Mouse (Mus musculus): ENCODE results near the gene Zp3. TPM values are rescaled to one million over a fixed set of nuclear protein-coding genes. Genes with fewer than 3 reads are reported as not detected.

Zp3 gene
- polyA plus RNA-seq, 1 experiment from 2014 or later, result not detected

DNA sequence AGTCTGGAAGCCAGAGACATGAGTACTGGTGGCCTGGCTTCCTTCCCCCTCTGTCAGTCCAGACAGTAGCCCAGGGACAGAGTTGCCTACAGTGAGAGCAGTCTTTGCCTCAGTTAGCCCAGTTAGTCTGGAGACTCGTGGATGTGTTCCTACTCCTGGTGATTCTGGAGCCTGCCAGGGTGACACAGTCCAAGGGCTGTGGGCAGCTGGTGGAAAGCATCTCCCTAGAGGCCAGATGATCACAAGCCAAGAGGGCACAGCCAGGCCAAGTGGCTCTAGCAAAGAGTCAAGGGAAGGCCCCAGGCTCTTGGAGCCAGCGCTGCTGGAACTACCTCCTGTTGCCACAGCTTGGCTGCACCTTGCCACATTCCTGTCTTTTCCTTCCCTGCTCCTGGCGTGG is 45.8 kb downstream of the Zp3 start:
- no peak overlapping the region for H3K9ac ChIP-seq (ENCODE audit: low read length)
- H3K36me3 ChIP-seq (ENCODE audit: control insufficient read depth, insufficient read depth, low read length), result peaks cover 14% of the 10 kb centered on the region
- TF ChIP-seq EP300 (optimal IDR thresholded peaks at IDR 0.05) (no peak), CTCF (IDR thresholded peaks at IDR 0.05; ENCODE audit: low read depth) (no peak)
- H3K4me2 ChIP-seq (replicated peaks; ENCODE audit: low read depth), result no peak overlapping the region
- H3K27me3 ChIP-seq (ENCODE audit: control insufficient read depth, insufficient read depth, low read length), result no peaks in the 10 kb centered on the region
- 94% methylated on average over 3 of the region's 3 CpGs for WGBS
- no peaks in the 10 kb centered on the region for H3K4me1 ChIP-seq (replicated peaks; ENCODE audit: control insufficient read depth, insufficient read depth)
- H3K27ac ChIP-seq (replicated peaks), result no peak overlapping the region
- DNase-seq (ENCODE audit: low spot score) (no peak), ATAC-seq (ENCODE audit: low FRiP score, low TSS enrichment) (no peak)
- H3K9me3 ChIP-seq (ENCODE audit: control insufficient read depth, low read length), result no peaks in the 10 kb centered on the region
- H3K4me3 ChIP-seq (ENCODE audit: low read depth, low read length), result no peak overlapping the region

DNA sequence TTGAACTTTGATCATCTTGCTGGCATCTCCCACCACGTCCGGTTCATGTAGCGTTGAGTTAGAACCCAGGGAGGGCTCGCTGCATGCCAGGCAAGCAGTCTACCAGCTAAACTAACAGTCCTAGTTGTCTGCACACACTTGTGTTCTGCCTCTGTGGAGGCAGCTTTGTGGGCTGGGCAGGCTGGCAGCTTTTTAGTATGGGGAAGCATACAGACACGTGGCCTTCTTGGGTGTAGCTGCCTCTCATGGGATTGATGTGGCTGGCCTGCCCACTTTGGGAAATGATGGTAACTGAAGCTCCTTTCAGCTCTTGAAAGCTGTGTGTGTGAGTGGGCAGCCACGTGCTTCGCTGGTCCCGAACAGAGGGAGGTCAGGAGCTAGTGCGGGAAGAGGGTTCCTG is 47.0 kb downstream of the Zp3 start:
- H3K9me3 ChIP-seq (ENCODE audit: control insufficient read depth, low read length), result no peaks in the 10 kb centered on the region
- TF ChIP-seq EP300 (optimal IDR thresholded peaks at IDR 0.05), result no peak
- no peak for TF ChIP-seq CTCF (IDR thresholded peaks at IDR 0.05; ENCODE audit: low read depth)
- H3K4me2 ChIP-seq (replicated peaks; ENCODE audit: low read depth), result no peak overlapping the region
- H3K4me1 ChIP-seq (replicated peaks; ENCODE audit: control insufficient read depth, insufficient read depth), result no peaks in the 10 kb centered on the region
- WGBS, result 91% methylated on average over 9 of the region's 9 CpGs
- no peak for ATAC-seq (ENCODE audit: low FRiP score, low TSS enrichment)
- H3K27me3 ChIP-seq (ENCODE audit: control insufficient read depth, insufficient read depth, low read length), result no peaks in the 10 kb centered on the region
- DNase-seq (ENCODE audit: low spot score), result no peak
- H3K4me3 ChIP-seq (ENCODE audit: low read depth, low read length), result no peak overlapping the region
- H3K9ac ChIP-seq (ENCODE audit: low read length), result no peak overlapping the region
- no peak overlapping the region for H3K27ac ChIP-seq (replicated peaks)
- peaks cover 19% of the 10 kb centered on the region for H3K36me3 ChIP-seq (ENCODE audit: control insufficient read depth, insufficient read depth, low read length)

GRCm38 (mm10) chr5:136027612-136028311 is 47.9 kb downstream of the Zp3 start:
- H3K4me3 ChIP-seq (ENCODE audit: low read depth, low read length), result no peak overlapping the region
- no peak for ATAC-seq (ENCODE audit: low FRiP score, low TSS enrichment)

GRCm38 (mm10) chr5:136034868-136035267 is 55.0 kb downstream of the Zp3 start:
- H3K9ac ChIP-seq (ENCODE audit: low read length), result no peak overlapping the region
- H3K4me2 ChIP-seq (replicated peaks; ENCODE audit: low read depth), result no peak overlapping the region
- H3K27ac ChIP-seq (replicated peaks), result no peak overlapping the region
- H3K36me3 ChIP-seq (ENCODE audit: control insufficient read depth, insufficient read depth, low read length), result peaks cover 13% of the 10 kb centered on the region
- no peaks in the 10 kb centered on the region for H3K4me1 ChIP-seq (replicated peaks; ENCODE audit: control insufficient read depth, insufficient read depth)
- ATAC-seq (ENCODE audit: low FRiP score, low TSS enrichment) (no peak), DNase-seq (ENCODE audit: low spot score) (no peak)
- TF ChIP-seq EP300 (optimal IDR thresholded peaks at IDR 0.05), result no peak
- TF ChIP-seq CTCF (IDR thresholded peaks at IDR 0.05; ENCODE audit: low read depth), result no peak
- no peak overlapping the region for H3K4me3 ChIP-seq (ENCODE audit: low read depth, low read length)
- no peaks in the 10 kb centered on the region for H3K9me3 ChIP-seq (ENCODE audit: control insufficient read depth, low read length)
- 74% methylated on average over 4 of the region's 4 CpGs for WGBS
- H3K27me3 ChIP-seq (ENCODE audit: control insufficient read depth, insufficient read depth, low read length), result no peaks in the 10 kb centered on the region

More at GRCm38 (mm10) chr5:136027612-136028311, 47.9 kb downstream of the Zp3 start:
- peak; percentile 47 for TF ChIP-seq CTCF (IDR thresholded peaks at IDR 0.05; ENCODE audit: low read depth)
- TF ChIP-seq EP300 (optimal IDR thresholded peaks at IDR 0.05), result no peak
- Histone ChIP-seq H3K36me3 (ENCODE audit: control insufficient read depth, insufficient read depth, low read length) (peaks cover 19% of the 10 kb centered on the region), H3K27me3 (ENCODE audit: control insufficient read depth, insufficient read depth, low read length) (no peaks in the 10 kb centered on the region), H3K4me1 (replicated peaks; ENCODE audit: control insufficient read depth, insufficient read depth) (no peaks in the 10 kb centered on the region), H3K27ac (replicated peaks) (no peak overlapping the region), H3K9ac (ENCODE audit: low read length) (no peak overlapping the region), H3K9me3 (ENCODE audit: control insufficient read depth, low read length) (no peaks in the 10 kb centered on the region), H3K4me2 (replicated peaks; ENCODE audit: low read depth) (no peak overlapping the region)
- WGBS, result 85% methylated on average over 11 of the region's 11 CpGs
- DNase-seq (ENCODE audit: low spot score), result no peak

DNA sequence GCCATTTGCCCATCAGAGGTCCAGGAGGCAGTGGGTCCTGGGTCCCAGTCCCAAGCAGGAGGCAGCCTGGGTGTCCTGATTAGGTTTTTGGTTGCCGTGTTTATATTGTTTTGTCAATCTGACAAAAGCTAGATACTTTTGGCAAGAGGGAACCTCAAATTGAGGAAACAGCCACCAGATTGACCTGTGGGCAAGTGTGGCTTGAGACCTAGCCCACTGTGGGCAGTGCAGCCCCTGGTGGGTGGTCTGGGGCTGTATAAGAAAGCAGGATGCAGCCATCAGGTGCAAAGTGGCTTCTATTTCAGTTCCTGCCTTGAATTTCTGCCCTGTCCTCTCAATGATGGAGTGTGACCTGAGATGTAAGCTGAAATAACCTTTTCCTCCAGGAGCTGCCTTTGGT is 55.4 kb downstream of the Zp3 start:
- Histone ChIP-seq H3K9ac (ENCODE audit: low read length) (no peak overlapping the region), H3K27ac (replicated peaks) (no peak overlapping the region), H3K4me2 (replicated peaks; ENCODE audit: low read depth) (no peak overlapping the region), H3K27me3 (ENCODE audit: control insufficient read depth, insufficient read depth, low read length) (no peaks in the 10 kb centered on the region), H3K9me3 (ENCODE audit: control insufficient read depth, low read length) (no peaks in the 10 kb centered on the region), H3K4me3 (ENCODE audit: low read depth, low read length) (no peak overlapping the region), H3K36me3 (ENCODE audit: control insufficient read depth, insufficient read depth, low read length) (peaks cover 9% of the 10 kb centered on the region), H3K4me1 (replicated peaks; ENCODE audit: control insufficient read depth, insufficient read depth) (no peaks in the 10 kb centered on the region)
- WGBS, result 87% methylated on average over 1 of the region's 1 CpGs
- DNase-seq (ENCODE audit: low spot score), result no peak
- TF ChIP-seq EP300 (optimal IDR thresholded peaks at IDR 0.05) (no peak), CTCF (IDR thresholded peaks at IDR 0.05; ENCODE audit: low read depth) (no peak)
- ATAC-seq (ENCODE audit: low FRiP score, low TSS enrichment), result no peak

- H3K27ac ChIP-seq (replicated peaks), result no peak overlapping the region
- no peak overlapping the region for H3K9ac ChIP-seq (ENCODE audit: low read length)
- H3K27me3 ChIP-seq (ENCODE audit: control insufficient read depth, insufficient read depth, low read length), result no peaks in the 10 kb centered on the region
- TF ChIP-seq EP300 (optimal IDR thresholded peaks at IDR 0.05) (no peak), CTCF (IDR thresholded peaks at IDR 0.05; ENCODE audit: low read depth) (no peak)
- no peak overlapping the region for H3K4me2 ChIP-seq (replicated peaks; ENCODE audit: low read depth)
- DNase-seq (ENCODE audit: low spot score), result no peak
- no peaks in the 10 kb centered on the region for H3K9me3 ChIP-seq (ENCODE audit: control insufficient read depth, low read length)
- WGBS, result 86% methylated on average over 1 of the region's 1 CpGs
- H3K4me1 ChIP-seq (replicated peaks; ENCODE audit: control insufficient read depth, insufficient read depth), result no peaks in the 10 kb centered on the region
- no peak overlapping the region for H3K4me3 ChIP-seq (ENCODE audit: low read depth, low read length)
- no peaks in the 10 kb centered on the region for H3K36me3 ChIP-seq (ENCODE audit: control insufficient read depth, insufficient read depth, low read length)
- no peak for ATAC-seq (ENCODE audit: low FRiP score, low TSS enrichment)
Observed at GRCm38 (mm10) chr5:136036667-136037066, 56.8 kb downstream of the Zp3 start.

Other genes with a start within 250 kb of the Zp3 start
- gene Tmem120a, start 235.7 kb upstream of the Zp3 start, polyA plus RNA-seq (2015; fragmentation: Nextera tagmentation; extraction: Ambion mirVana), result 37.4 and 46.4 TPM in 2 replicates
- gene Styxl1, start 201.7 kb upstream of the Zp3 start, polyA plus RNA-seq (2015; fragmentation: Nextera tagmentation; extraction: Ambion mirVana), result 0.10 and 0.27 TPM in 2 replicates
- 445 and 469 TPM in 2 replicates for gene Mdh2, start 201.6 kb upstream of the Zp3 start, polyA plus RNA-seq (2015; fragmentation: Nextera tagmentation; extraction: Ambion mirVana)
- gene Srrm3, start 173.2 kb upstream of the Zp3 start, polyA plus RNA-seq (2015; fragmentation: Nextera tagmentation; extraction: Ambion mirVana), result 0.67 TPM in 2 replicates
- 1,235 and 1,355 TPM in 2 replicates for gene Hspb1, start 92.2 kb upstream of the Zp3 start, polyA plus RNA-seq (2015; fragmentation: Nextera tagmentation; extraction: Ambion mirVana)
- gene Ywhag, start 45.5 kb upstream of the Zp3 start, polyA plus RNA-seq (2015; fragmentation: Nextera tagmentation; extraction: Ambion mirVana), result 86.0 and 89.2 TPM in 2 replicates
- 1.7 and 2.2 TPM in 2 replicates for gene Ssc4d, start 5.6 kb upstream of the Zp3 start, polyA plus RNA-seq (2015; fragmentation: Nextera tagmentation; extraction: Ambion mirVana)
- 13.5 and 16.2 TPM in 2 replicates for gene Dtx2, start 14.7 kb downstream of the Zp3 start, polyA plus RNA-seq (2015; fragmentation: Nextera tagmentation; extraction: Ambion mirVana)
- 22.8 and 27.7 TPM in 2 replicates for gene Upk3b, start 58.4 kb downstream of the Zp3 start, polyA plus RNA-seq (2015; fragmentation: Nextera tagmentation; extraction: Ambion mirVana)
- 27.4 and 56.0 TPM in 2 replicates for gene Upk3bl, start 74.4 kb downstream of the Zp3 start, polyA plus RNA-seq (2015; fragmentation: Nextera tagmentation; extraction: Ambion mirVana)
- gene Rasa4, start 103.8 kb downstream of the Zp3 start, polyA plus RNA-seq (2015; fragmentation: Nextera tagmentation; extraction: Ambion mirVana), result 4.0 and 4.7 TPM in 2 replicates
- gene Polr2j, start 136.5 kb downstream of the Zp3 start, polyA plus RNA-seq (2015; fragmentation: Nextera tagmentation; extraction: Ambion mirVana), result 171 TPM in 2 replicates
- 8.5 and 9.2 TPM in 2 replicates for gene Lrwd1, start 156.0 kb downstream of the Zp3 start, polyA plus RNA-seq (2015; fragmentation: Nextera tagmentation; extraction: Ambion mirVana)
- 9.4 and 10.3 TPM in 2 replicates for gene Alkbh4, start 156.0 kb downstream of the Zp3 start, polyA plus RNA-seq (2015; fragmentation: Nextera tagmentation; extraction: Ambion mirVana)
- gene Orai2, start 190.6 kb downstream of the Zp3 start, polyA plus RNA-seq (2015; fragmentation: Nextera tagmentation; extraction: Ambion mirVana), result 6.7 and 7.2 TPM in 2 replicates
- 30.6 and 34.1 TPM in 2 replicates for gene Prkrip1, start 218.9 kb downstream of the Zp3 start, polyA plus RNA-seq (2015; fragmentation: Nextera tagmentation; extraction: Ambion mirVana)